Mouse (Mus musculus) stomach, adult 2 months (tissue): Measurements from ENCODE around the gene Tas2r117. TPM values are rescaled to one million over a fixed set of nuclear protein-coding genes. Genes with fewer than 3 reads are reported as not detected.

Source experiments
- polyA plus RNA-seq: library from polyadenylated mRNA; depleted of rRNA; stranded (reverse); fragments of >200 nt; gene quantifications from 2 replicates; pipeline ENCODE4 v1.2.3, GENCODE M21; 2012; rRNA removed

Tas2r117 gene
- not detected in 2 replicates for polyA plus RNA-seq

DNA sequence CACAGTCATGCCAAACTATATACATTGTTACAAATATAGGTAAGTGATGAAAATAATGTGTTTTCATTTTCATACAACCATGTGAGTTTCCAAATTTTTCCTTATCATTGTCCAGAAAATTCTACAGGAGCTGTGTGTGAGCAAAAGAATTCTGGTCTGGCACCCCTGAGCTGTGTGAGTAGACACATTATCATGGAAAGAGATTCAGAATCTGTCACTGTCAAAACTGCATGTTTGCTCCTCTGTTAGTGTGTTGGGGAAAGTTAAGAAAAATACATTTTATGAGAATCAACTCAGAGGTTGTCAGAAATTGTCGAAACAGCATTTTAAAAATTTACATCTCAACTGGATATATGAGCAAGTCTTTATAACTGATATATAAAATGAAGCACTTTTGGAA, at the start of gene Tas2r117:
Tas2r117 (plus strand) TSS at position 301 of the 400 bp plus-strand sequence.

DNA sequence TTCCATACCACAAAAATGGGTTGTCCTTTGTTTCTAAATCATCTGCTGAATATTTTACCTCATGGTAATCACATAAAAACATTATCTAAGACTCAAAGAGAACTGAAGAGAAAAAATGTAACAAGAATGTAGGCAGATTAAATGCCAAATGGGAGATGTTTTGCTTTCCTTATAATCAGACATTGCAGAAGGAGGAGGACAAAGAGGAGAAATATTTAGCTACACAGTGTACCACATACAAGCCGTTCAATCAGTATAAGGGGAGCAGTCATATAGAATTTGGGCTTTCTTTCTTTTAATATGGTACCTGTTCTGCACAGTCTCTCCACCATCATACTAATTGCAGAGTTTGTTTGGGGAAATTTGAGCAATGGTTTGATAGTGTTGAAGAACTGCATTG, 48.2 kb upstream of the Tas2r117 start, which contains the start of gene Tas2r124:
Tas2r124 (plus strand) TSS at position 301 of the 400 bp plus-strand sequence.

DNA sequence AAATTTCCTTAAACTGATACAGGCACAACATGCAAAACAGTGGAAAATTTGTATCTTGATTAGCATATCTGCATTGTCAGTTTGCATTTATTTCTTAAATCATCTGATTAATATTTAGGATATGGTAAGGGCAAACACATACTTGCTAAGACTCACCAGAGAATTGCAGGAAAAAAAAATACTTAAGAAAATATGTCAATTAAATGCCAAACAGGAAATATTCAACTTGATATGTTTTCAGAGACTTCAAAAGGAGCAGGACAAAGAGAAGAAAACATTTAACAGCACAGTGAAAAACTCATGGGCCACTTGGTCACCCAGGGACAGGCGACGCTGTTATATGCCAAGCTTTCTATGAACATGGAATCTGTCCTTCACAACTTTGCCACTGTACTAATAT, 40.8 kb upstream of the Tas2r117 start, which contains the start of gene Tas2r102:
Tas2r102 (plus strand) TSS at position 301 of the 400 bp plus-strand sequence.

DNA sequence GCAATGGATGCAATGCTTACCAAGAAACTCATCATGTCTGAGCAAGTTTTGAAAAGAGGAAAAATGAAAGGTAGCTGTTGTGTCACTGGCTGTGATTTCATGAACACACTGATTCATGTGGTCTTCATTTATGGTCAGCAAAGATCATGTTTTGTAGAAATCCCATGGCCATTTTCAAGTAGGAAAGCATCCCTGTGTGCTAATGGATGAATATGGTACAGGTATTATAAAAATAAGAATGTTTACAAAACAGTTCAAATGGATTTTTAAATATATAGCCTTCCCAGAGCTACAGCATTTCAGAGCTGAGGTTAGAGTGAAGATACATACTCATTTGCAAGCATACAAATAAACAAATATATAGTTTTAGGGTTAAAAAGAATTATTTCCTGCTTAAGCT, 24.6 kb upstream of the Tas2r117 start, which contains the start of gene Tas2r136:
Tas2r136 (minus strand) TSS at position 101 of the 400 bp plus-strand sequence.

DNA sequence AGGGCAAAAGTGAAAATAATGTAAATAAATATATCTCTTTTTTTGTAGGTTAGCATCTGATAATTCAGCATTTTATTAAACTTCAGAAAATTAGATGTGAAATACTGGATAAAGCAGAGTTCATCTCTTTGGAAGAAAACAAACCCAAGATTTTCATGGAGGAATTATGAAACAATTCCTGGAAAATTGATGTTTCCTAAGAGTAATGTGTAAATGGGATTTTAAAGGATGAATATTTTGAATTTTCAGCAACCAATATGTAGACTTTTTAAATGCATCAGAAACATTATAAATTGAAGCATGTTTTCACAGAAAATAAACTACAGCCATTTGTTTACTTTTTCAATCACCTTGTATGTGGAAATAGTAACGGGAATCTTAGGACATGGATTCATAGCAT, 44.2 kb downstream of the Tas2r117 start, which contains the start of gene Tas2r123:
Tas2r123 (plus strand) TSS at position 301 of the 400 bp plus-strand sequence.

Other genes starting within 250 kb of the Tas2r117 start
- gene Prh1, start 233.0 kb upstream of the Tas2r117 start, polyA plus RNA-seq, result not detected in 2 replicates
- not detected in 2 replicates for gene Prp2, start 206.9 kb upstream of the Tas2r117 start, polyA plus RNA-seq
- not detected in 2 replicates for gene A630073D07Rik, start 151.3 kb upstream of the Tas2r117 start, polyA plus RNA-seq
- not detected in 2 replicates for gene Tas2r120, start 145.9 kb upstream of the Tas2r117 start, polyA plus RNA-seq
- not detected in 2 replicates for gene Tas2r121, start 101.8 kb upstream of the Tas2r117 start, polyA plus RNA-seq
- gene Tas2r122, start 90.9 kb upstream of the Tas2r117 start, polyA plus RNA-seq, result not detected in 2 replicates
- gene Tas2r115, start 64.8 kb upstream of the Tas2r117 start, polyA plus RNA-seq, result not detected in 2 replicates
- gene Tas2r124, start 48.1 kb upstream of the Tas2r117 start, polyA plus RNA-seq, result not detected in 2 replicates
- gene Tas2r102, start 40.7 kb upstream of the Tas2r117 start, polyA plus RNA-seq, result not detected in 2 replicates
- gene Tas2r136, start 24.7 kb upstream of the Tas2r117 start, polyA plus RNA-seq, result not detected in 2 replicates
- gene Tas2r123, start 44.3 kb downstream of the Tas2r117 start, polyA plus RNA-seq, result not detected in 2 replicates
- not detected in 2 replicates for gene Tas2r116, start 52.6 kb downstream of the Tas2r117 start, polyA plus RNA-seq
- gene Tas2r110, start 65.2 kb downstream of the Tas2r117 start, polyA plus RNA-seq, result not detected in 2 replicates
- gene Tas2r113, start 90.2 kb downstream of the Tas2r117 start, polyA plus RNA-seq, result not detected in 2 replicates
- gene Tas2r125, start 106.8 kb downstream of the Tas2r117 start, polyA plus RNA-seq, result not detected in 2 replicates
- gene Tas2r129, start 148.3 kb downstream of the Tas2r117 start, polyA plus RNA-seq, result not detected in 2 replicates
- not detected in 2 replicates for gene Tas2r131, start 155.1 kb downstream of the Tas2r117 start, polyA plus RNA-seq
- not detected in 2 replicates for gene Tas2r109, start 178.1 kb downstream of the Tas2r117 start, polyA plus RNA-seq
- not detected in 2 replicates for gene Tas2r103, start 234.3 kb downstream of the Tas2r117 start, polyA plus RNA-seq